Mouse (Mus musculus) brain, embryonic 14.5 days (tissue): Measurements from ENCODE around the gene Cald1.

Experiments
- CTCF ChIP-seq: fragments of 200-500 bp; IDR thresholded peaks from 2 replicates; pipeline ENCODE4 v1.5.1; 2012; ENCODE audit warnings: inconsistent platforms, mild to moderate bottlenecking, moderate library complexity, borderline replicate concordance; ENCODE audit not compliant: insufficient read depth, insufficient read length; ENCODE audit errors: extremely low read depth
- POLR2A ChIP-seq: fragments of 200-500 bp; IDR thresholded peaks from 2 replicates; pipeline ENCODE4 v1.6.1; 2012; ENCODE audit warnings: mild to moderate bottlenecking, inconsistent platforms, borderline replicate concordance; ENCODE audit not compliant: poor library complexity, insufficient read depth, insufficient read length, severe bottlenecking; ENCODE audit errors: extremely low read depth

DNA sequence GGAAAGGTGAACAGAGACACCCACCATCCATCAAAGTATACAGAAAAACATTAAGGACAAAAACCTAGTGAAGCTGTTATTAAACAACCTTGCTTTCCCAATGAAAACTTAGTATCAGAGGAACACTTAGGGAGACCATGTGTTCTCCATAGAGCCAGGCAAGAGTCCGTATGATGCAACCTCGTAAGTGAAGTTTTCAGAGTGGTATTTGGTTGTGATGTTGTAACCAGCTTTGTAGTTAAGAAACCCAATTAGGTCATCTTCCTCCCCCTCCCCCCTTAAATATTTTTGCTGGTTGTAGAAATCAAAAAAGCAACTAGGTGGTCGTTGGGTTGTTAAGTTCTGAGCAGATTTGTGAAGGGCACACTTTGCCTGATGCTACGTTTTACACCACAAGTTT, 116.3 kb downstream of the Cald1 start:
- TF ChIP-seq POLR2A (no peak), CTCF (no peak)
